ENCODE assay signal across 12 mouse cellular contexts in genomic region chr3:32659506-32659905, GRCm38 (mm10).
"Had no signal": no experiment of that assay in that cellular context is flagged by ENCODE, and none has a peak within 500 bp of the region (broad histone marks: within the 10 kb centered on the region; RNA-seq: fewer than 3 reads in every experiment).

No protein-coding gene starts in this region.

- H3K9me3 ChIP-seq: limb, embryonic 10.5 days; liver, embryonic 15.5 days; midbrain, embryonic 13.5 days had no signal

- H3K4me1 ChIP-seq: limb, embryonic 10.5 days; midbrain, embryonic 13.5 days had no signal

- H3K27ac ChIP-seq: kidney, postnatal 0 days; layer of hippocampus, adult 2 months; limb, embryonic 10.5 days; liver, embryonic 15.5 days; midbrain, embryonic 13.5 days had no signal

- H3K36me3 ChIP-seq: limb, embryonic 10.5 days; liver, embryonic 15.5 days; midbrain, embryonic 13.5 days had no signal

- H3K4me3 ChIP-seq: layer of hippocampus, adult 2 months; limb, embryonic 10.5 days; midbrain, embryonic 13.5 days had no signal

- DNase-seq: kidney, adult 11 months; kidney, adult 9 months; right cerebral cortex, adult 18-20 months; right cerebral cortex, postnatal 25 days; thymus, adult 18-20 months; thymus, postnatal 36 days had no signal

- H3K4me2 ChIP-seq: midbrain, embryonic 13.5 days had no signal

- H3K9ac ChIP-seq: liver, embryonic 15.5 days; lung, embryonic 14.5 days; midbrain, embryonic 13.5 days had no signal

- ATAC-seq: midbrain, embryonic 13.5 days had no signal

- H3K27me3 ChIP-seq: liver, embryonic 15.5 days; midbrain, embryonic 13.5 days had no signal
